Mouse (Mus musculus) intestine, embryonic 14.5 days (tissue): Measurements from ENCODE around the gene Nos1ap. TPM values are rescaled to one million over a fixed set of nuclear protein-coding genes. Genes with fewer than 3 reads are reported as not detected.

Source experiments
- ATAC-seq: fragments of 200-750 bp; cut with Nextera tagmentation; replicated peaks from 2 replicates; pipeline ENCODE4 v1.8.0; 2017; ENCODE audit warnings: low read depth, moderate number of reproducible peaks, moderate TSS enrichment, moderate library complexity; ENCODE audit not compliant: low FRiP score, low TSS enrichment
- DNase-seq: peaks from one replicate; pipeline ENCODE4 v3.0.0-alpha.2; 2018; ENCODE audit warnings: low spot score
- H3K27ac ChIP-seq: fragments of 300-500 bp; sonication (generic); 2 replicates; pipeline ENCODE4 v1.5.1; 2014; ENCODE audit warnings: low read depth, mild to moderate bottlenecking, control low read depth
- H3K27me3 ChIP-seq: fragments of 300-500 bp; sonication (generic); replicated peaks from 2 replicates; pipeline ENCODE4 v1.6.1; 2014; ENCODE audit warnings: low read length, control low read depth; ENCODE audit not compliant: control insufficient read depth, insufficient read depth
- H3K36me3 ChIP-seq: fragments of 300-500 bp; sonication (generic); 2 replicates; pipeline ENCODE4 v1.6.1; 2014; ENCODE audit warnings: low read length, control low read depth; ENCODE audit not compliant: control insufficient read depth, insufficient read depth
- H3K4me1 ChIP-seq: fragments of 300-500 bp; sonication (generic); replicated peaks from 2 replicates; pipeline ENCODE4 v1.6.1; 2014; ENCODE audit warnings: low read length, control low read depth, mixed read lengths; ENCODE audit not compliant: control insufficient read depth, insufficient read depth
- H3K4me2 ChIP-seq: fragments of 300-500 bp; sonication (generic); 2 replicates; pipeline ENCODE4 v1.6.1; 2014; ENCODE audit warnings: low read length
- H3K4me3 ChIP-seq: fragments of 300-500 bp; sonication (generic); 2 replicates; pipeline ENCODE4 v1.5.1; 2014; ENCODE audit warnings: low read depth, low read length, control low read depth, mixed read lengths
- H3K9ac ChIP-seq: fragments of 300-500 bp; sonication (generic); 2 replicates; pipeline ENCODE4 v1.6.1; 2014; ENCODE audit warnings: mild to moderate bottlenecking, low read length
- H3K9me3 ChIP-seq: fragments of 300-500 bp; sonication (generic); 2 replicates; pipeline ENCODE4 v1.6.1; 2016; ENCODE audit warnings: low read length, control low read depth; ENCODE audit not compliant: control insufficient read depth
- WGBS: fragments of 180-500 bp; shearing (Covaris S2); extraction: QIAGEN DNeasy Blood & Tissue Kit; methylation state at CpG from one replicate; pipeline ENCODE4 v1.1.7; 2014; 5-methylcytosine and 5-hydroxymethylcytosine counted together
- polyA plus RNA-seq: library from polyadenylated mRNA; unstranded; fragments of >200 nt; fragmentation: Nextera tagmentation; extraction: Ambion mirVana; gene quantifications from 2 replicates; pipeline ENCODE4 v1.2.1, GENCODE M21; 2014

Nos1ap gene
- polyA plus RNA-seq, 1 experiment from 2014 or later, result 12.1 TPM

- ATAC-seq, result no peak
- WGBS, result 82% methylated on average over 14 of the region's 14 CpGs
- Histone ChIP-seq H3K4me3 (no peak overlapping the region), H3K4me1 (peaks cover 14% of the 10 kb centered on the region), H3K9ac (no peak overlapping the region), H3K27me3 (no peaks in the 10 kb centered on the region), H3K4me2 (no peak overlapping the region), H3K36me3 (no peaks in the 10 kb centered on the region), H3K27ac (no peak overlapping the region), H3K9me3 (no peaks in the 10 kb centered on the region)
- DNase-seq, result no peak
Measured at GRCm38 (mm10) chr1:170548192-170548795, 41.4 kb downstream of the Nos1ap start.

- H3K27ac ChIP-seq, result no peak overlapping the region
- H3K9ac ChIP-seq, result no peak overlapping the region
- H3K27me3 ChIP-seq, result no peaks in the 10 kb centered on the region
- no peaks in the 10 kb centered on the region for H3K36me3 ChIP-seq
- no peaks in the 10 kb centered on the region for H3K9me3 ChIP-seq
- 75% methylated on average over 4 of the region's 4 CpGs for WGBS
- H3K4me1 ChIP-seq, result peaks cover 11% of the 10 kb centered on the region
- DNase-seq, result no peak
- ATAC-seq, result no peak
- no peak overlapping the region for H3K4me2 ChIP-seq
- H3K4me3 ChIP-seq, result no peak overlapping the region
Measured at GRCm38 (mm10) chr1:170546297-170546696, 43.4 kb downstream of the Nos1ap start.

GRCm38 (mm10) chr1:170545286-170545685 is 44.4 kb downstream of the Nos1ap start:
- 79% methylated on average over 6 of the region's 6 CpGs for WGBS
- Histone ChIP-seq H3K4me3 (no peak overlapping the region), H3K36me3 (no peaks in the 10 kb centered on the region), H3K4me2 (no peak overlapping the region), H3K9ac (no peak overlapping the region), H3K27ac (no peak overlapping the region), H3K27me3 (no peaks in the 10 kb centered on the region), H3K9me3 (no peaks in the 10 kb centered on the region), H3K4me1 (0 out of 2 replicates have a peak, but pooled peaks cover 5% of the 10 kb centered on the region)
- DNase-seq, result no peak
- ATAC-seq, result no peak

- WGBS, result 70% methylated on average over 3 of the region's 3 CpGs
- H3K4me3 ChIP-seq, result no peak overlapping the region
- H3K4me2 ChIP-seq, result no peak overlapping the region
- no peak for DNase-seq
- no peak overlapping the region for H3K27ac ChIP-seq
- ATAC-seq, result no peak
- H3K4me1 ChIP-seq, result no peaks in the 10 kb centered on the region
- no peaks in the 10 kb centered on the region for H3K9me3 ChIP-seq
- no peak overlapping the region for H3K9ac ChIP-seq
- H3K36me3 ChIP-seq, result no peaks in the 10 kb centered on the region
- no peaks in the 10 kb centered on the region for H3K27me3 ChIP-seq
Measured at GRCm38 (mm10) chr1:170539507-170539906, 50.2 kb downstream of the Nos1ap start.

GRCm38 (mm10) chr1:170538481-170539061 is 51.1 kb downstream of the Nos1ap start:
- no peaks in the 10 kb centered on the region for H3K9me3 ChIP-seq
- 85% methylated on average over 9 of the region's 9 CpGs for WGBS
- ATAC-seq, result no peak

GRCm38 (mm10) chr1:170536344-170536743 is 53.3 kb downstream of the Nos1ap start:
- 89% methylated on average over 3 of the region's 3 CpGs for WGBS
- Histone ChIP-seq H3K36me3 (no peaks in the 10 kb centered on the region), H3K27me3 (no peaks in the 10 kb centered on the region), H3K4me3 (no peak overlapping the region), H3K4me1 (no peaks in the 10 kb centered on the region), H3K9me3 (no peaks in the 10 kb centered on the region), H3K27ac (no peak overlapping the region), H3K9ac (no peak overlapping the region), H3K4me2 (no peak overlapping the region)
- no peak for DNase-seq
- no peak for ATAC-seq

More at GRCm38 (mm10) chr1:170538481-170539061, 51.1 kb downstream of the Nos1ap start:
- no peak overlapping the region for H3K27ac ChIP-seq
- no peaks in the 10 kb centered on the region for H3K4me1 ChIP-seq
- H3K9ac ChIP-seq, result no peak overlapping the region
- no peak for DNase-seq
- H3K27me3 ChIP-seq, result no peaks in the 10 kb centered on the region
- no peaks in the 10 kb centered on the region for H3K36me3 ChIP-seq
- no peak overlapping the region for H3K4me2 ChIP-seq
- no peak overlapping the region for H3K4me3 ChIP-seq

GRCm38 (mm10) chr1:170535221-170535620 is 54.4 kb downstream of the Nos1ap start:
- DNase-seq (no peak), ATAC-seq (no peak)
- WGBS, result 78% methylated on average over 2 of the region's 2 CpGs
- H3K4me1 ChIP-seq, result no peaks in the 10 kb centered on the region
- no peaks in the 10 kb centered on the region for H3K36me3 ChIP-seq
- H3K9ac ChIP-seq, result no peak overlapping the region
- H3K27ac ChIP-seq, result no peak overlapping the region
- no peak overlapping the region for H3K4me3 ChIP-seq
- no peaks in the 10 kb centered on the region for H3K27me3 ChIP-seq
- H3K4me2 ChIP-seq, result no peak overlapping the region
- H3K9me3 ChIP-seq, result no peaks in the 10 kb centered on the region

GRCm38 (mm10) chr1:170531286-170531685 is 58.4 kb downstream of the Nos1ap start:
- H3K9ac ChIP-seq, result no peak overlapping the region
- no peak overlapping the region for H3K27ac ChIP-seq
- ATAC-seq (no peak), DNase-seq (no peak)
- no peaks in the 10 kb centered on the region for H3K27me3 ChIP-seq
- H3K9me3 ChIP-seq, result no peaks in the 10 kb centered on the region
- no peaks in the 10 kb centered on the region for H3K4me1 ChIP-seq
- no peaks in the 10 kb centered on the region for H3K36me3 ChIP-seq
- WGBS, result 96% methylated on average over 2 of the region's 2 CpGs
- no peak overlapping the region for H3K4me2 ChIP-seq
- H3K4me3 ChIP-seq, result no peak overlapping the region

GRCm38 (mm10) chr1:170530456-170530855 is 59.2 kb downstream of the Nos1ap start:
- Histone ChIP-seq H3K4me1 (no peaks in the 10 kb centered on the region), H3K27me3 (no peaks in the 10 kb centered on the region), H3K4me3 (no peak overlapping the region), H3K4me2 (no peak overlapping the region), H3K27ac (no peak overlapping the region), H3K36me3 (no peaks in the 10 kb centered on the region), H3K9me3 (no peaks in the 10 kb centered on the region), H3K9ac (no peak overlapping the region)
- 75% methylated on average over 4 of the region's 4 CpGs for WGBS
- no peak for DNase-seq
- ATAC-seq, result no peak
